In the genomic region with DNA sequence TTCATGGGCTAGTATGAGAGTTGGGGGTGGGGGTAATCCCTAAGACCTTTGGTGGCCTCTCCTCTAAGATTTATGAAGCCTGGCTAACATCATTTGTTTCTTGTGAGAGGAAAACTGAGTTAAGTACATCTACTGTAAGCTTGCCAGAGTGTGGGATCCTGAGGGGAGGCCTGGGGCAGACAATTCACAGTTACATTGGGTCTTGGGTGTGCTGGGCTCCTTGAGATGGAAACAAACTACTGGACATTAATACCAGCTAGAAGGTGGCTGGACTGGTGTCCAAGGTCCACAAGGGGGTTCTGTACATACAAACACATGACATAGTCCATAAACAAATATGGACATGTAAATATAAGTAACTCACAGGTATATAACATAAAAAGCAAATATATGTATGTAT, we compare ENCODE assay signal across 16 mouse cellular contexts. TPM values are rescaled to one million over a fixed set of nuclear protein-coding genes. Genes with fewer than 3 reads are reported as not detected.
A peak's percentile ranks its signal among the peaks of the same experiment; 100 is the strongest.
DNase-seq lines count a peak whose midpoint lies in the region; ATAC-seq and TF ChIP-seq lines count a peak whose summit lies in the region.
"Had no signal": no experiment of that assay in that cellular context is flagged by ENCODE, and none has a peak within 500 bp of the region (broad histone marks: within the 10 kb centered on the region; RNA-seq: fewer than 3 reads in every experiment).

No protein-coding gene starts in this region.

- no peak overlapping the region for H3K4me3 ChIP-seq in heart, adult 2 months
- no peak overlapping the region for H3K4me3 ChIP-seq in hindbrain, postnatal 0 days (ENCODE audit: low read length)
- H3K4me3 ChIP-seq in hindbrain, embryonic 13.5 days = no peak overlapping the region
- H3K4me3 ChIP-seq in lung, embryonic 16.5 days (ENCODE audit: low read length) = no peak overlapping the region
- no peak overlapping the region for H3K4me3 ChIP-seq in lung, adult 2 months (replicated peaks; ENCODE audit: extremely low read depth, low read depth, low read length)
- no peak overlapping the region for H3K4me3 ChIP-seq in stomach, embryonic 15.5 days (replicated peaks)
- H3K4me3 ChIP-seq: limb, embryonic 12.5 days; neural tube, embryonic 15.5 days had no signal

- DNase-seq in heart, adult 2 months = no peak
- DNase-seq in heart, adult 18-20 months = no peak
- DNase-seq in hindbrain, postnatal 0 days (ENCODE audit: low spot score) = no peak
- no peak for DNase-seq in lung, adult 2 months
- no peak for DNase-seq in urinary bladder, postnatal 36 days (ENCODE audit: low spot score in 2 of 2)
- DNase-seq: thymus, postnatal 36 days had no signal

- no peaks in the 10 kb centered on the region for H3K79me2 ChIP-seq in heart, adult 2 months (replicated peaks; ENCODE audit: control insufficient read depth, insufficient read depth, low read length)

- peak overlapping the region; percentile 34 for H3K4me2 ChIP-seq in hindbrain, postnatal 0 days (ENCODE audit: low read depth, low read length)
- no peak overlapping the region for H3K4me2 ChIP-seq in hindbrain, embryonic 13.5 days
- H3K4me2 ChIP-seq in lung, embryonic 16.5 days (ENCODE audit: low read depth, low read length) = no peak overlapping the region
- no peak overlapping the region for H3K4me2 ChIP-seq in stomach, embryonic 15.5 days
- H3K4me2 ChIP-seq: hindbrain, embryonic 14.5 days; limb, embryonic 12.5 days; neural tube, embryonic 15.5 days had no signal

- no peaks in the 10 kb centered on the region for H3K27me3 ChIP-seq in heart, adult 2 months (ENCODE audit: control insufficient read depth, insufficient read depth, low read length)
- H3K27me3 ChIP-seq in hindbrain, postnatal 0 days (ENCODE audit: insufficient read depth, low read length) = no peaks in the 10 kb centered on the region
- H3K27me3 ChIP-seq in hindbrain, embryonic 13.5 days = no peaks in the 10 kb centered on the region
- H3K27me3 ChIP-seq in lung, embryonic 16.5 days (ENCODE audit: control insufficient read depth, insufficient read depth, low read depth, low read length) = no peaks in the 10 kb centered on the region
- H3K27me3 ChIP-seq in stomach, embryonic 15.5 days (replicated peaks) = no peaks in the 10 kb centered on the region
- H3K27me3 ChIP-seq: limb, embryonic 12.5 days; neural tube, embryonic 15.5 days had no signal

- H3K4me1 ChIP-seq in heart, adult 2 months (ENCODE audit: control insufficient read depth, insufficient read depth, low read length) = peaks cover 18% of the 10 kb centered on the region
- H3K4me1 ChIP-seq in hindbrain, postnatal 0 days (ENCODE audit: insufficient read depth, low read length) = peaks cover 21% of the 10 kb centered on the region
- peaks cover 28% of the 10 kb centered on the region for H3K4me1 ChIP-seq in hindbrain, embryonic 13.5 days (replicated peaks)
- H3K4me1 ChIP-seq in lung, embryonic 16.5 days (replicated peaks; ENCODE audit: control insufficient read depth, insufficient read depth, low read length) = peaks cover 33% of the 10 kb centered on the region
- H3K4me1 ChIP-seq in lung, adult 2 months (ENCODE audit: control insufficient read depth, insufficient read depth, low read length) = peaks cover 23% of the 10 kb centered on the region
- peaks cover 30% of the 10 kb centered on the region for H3K4me1 ChIP-seq in stomach, embryonic 15.5 days

- no peak for TF ChIP-seq POLR2A in heart, adult 2 months (IDR thresholded peaks at IDR 0.05; ENCODE audit: insufficient read depth, low read depth, low read length)
- TF ChIP-seq POLR2A in lung, adult 2 months (IDR thresholded peaks at IDR 0.05; ENCODE audit: borderline replicate concordance, extremely low read depth, low read depth, low read length) = no peak

- ATAC-seq in hindbrain, postnatal 0 days = no peak
- ATAC-seq in hindbrain, embryonic 13.5 days (ENCODE audit: low FRiP score) = no peak
- ATAC-seq in lung, embryonic 16.5 days (ENCODE audit: low read depth) = no peak
- no peak for ATAC-seq in stomach, embryonic 15.5 days (ENCODE audit: insufficient read depth, low FRiP score, low read depth)

- TF ChIP-seq EP300 in heart, adult 2 months (IDR thresholded peaks at IDR 0.05; ENCODE audit: insufficient read depth, low read depth, low read length) = no peak

- H3K9ac ChIP-seq in heart, adult 2 months (ENCODE audit: low read depth, low read length) = no peak overlapping the region
- 0 out of 2 replicates have a peak overlapping the region, but pooled peaks have one; percentile 28 for H3K9ac ChIP-seq in hindbrain, postnatal 0 days (replicated peaks; ENCODE audit: low read length)
- no peak overlapping the region for H3K9ac ChIP-seq in hindbrain, embryonic 13.5 days
- no peak overlapping the region for H3K9ac ChIP-seq in lung, embryonic 16.5 days (ENCODE audit: low read length)
- H3K9ac ChIP-seq in stomach, embryonic 15.5 days = no peak overlapping the region
- H3K9ac ChIP-seq: hindbrain, embryonic 14.5 days had no signal

- intact Hi-C loops in heart, adult 2 months (cut with DNase I) = no loop called here

- no peaks in the 10 kb centered on the region for H3K36me3 ChIP-seq in heart, adult 2 months (ENCODE audit: control insufficient read depth, insufficient read depth, low read length)
- H3K36me3 ChIP-seq in hindbrain, postnatal 0 days (ENCODE audit: insufficient read depth, low read length) = no peaks in the 10 kb centered on the region
- H3K36me3 ChIP-seq in hindbrain, embryonic 13.5 days = no peaks in the 10 kb centered on the region
- H3K36me3 ChIP-seq in lung, embryonic 16.5 days (ENCODE audit: control insufficient read depth, insufficient read depth, low read length) = no peaks in the 10 kb centered on the region
- no peaks in the 10 kb centered on the region for H3K36me3 ChIP-seq in stomach, embryonic 15.5 days
- H3K36me3 ChIP-seq: limb, embryonic 12.5 days; neural tube, embryonic 15.5 days had no signal

- no peaks in the 10 kb centered on the region for H3K9me3 ChIP-seq in hindbrain, postnatal 0 days (ENCODE audit: low read length)
- H3K9me3 ChIP-seq in hindbrain, embryonic 13.5 days = no peaks in the 10 kb centered on the region
- H3K9me3 ChIP-seq in lung, embryonic 16.5 days (ENCODE audit: control insufficient read depth, low read length) = no peaks in the 10 kb centered on the region
- no peaks in the 10 kb centered on the region for H3K9me3 ChIP-seq in stomach, embryonic 15.5 days
- H3K9me3 ChIP-seq: limb, embryonic 12.5 days; neural tube, embryonic 15.5 days had no signal

- H3K27ac ChIP-seq in heart, adult 2 months = peak overlapping the region; percentile 32
- peak overlapping the region; percentile 89; the same call in 1 of the 2 replicates for H3K27ac ChIP-seq in hindbrain, postnatal 0 days
- H3K27ac ChIP-seq in hindbrain, embryonic 13.5 days = no peak overlapping the region
- peak overlapping the region; percentile 93 for H3K27ac ChIP-seq in lung, embryonic 16.5 days (ENCODE audit: low read length)
- peak overlapping the region; percentile 45 for H3K27ac ChIP-seq in stomach, embryonic 15.5 days
- H3K27ac ChIP-seq: hindbrain, embryonic 14.5 days; limb, embryonic 12.5 days; neural tube, embryonic 15.5 days had no signal

- TF ChIP-seq CTCF in heart, adult 2 months (IDR thresholded peaks at IDR 0.05) = no peak
- TF ChIP-seq CTCF in hindbrain, postnatal 0 days (IDR thresholded peaks at IDR 0.05; ENCODE audit: low read depth) = no peak
- TF ChIP-seq CTCF in lung, adult 2 months (IDR thresholded peaks at IDR 0.05; ENCODE audit: insufficient read depth, low read length) = no peak

RNA-seq across cellular contexts. Expression of gene Gm49337, which starts 2.0 kb away (rescaled TPM):
- under 1 TPM; 0.16 to 0.37 TPM for total RNA-seq in heart, adult 2 months (2021)
- not detected in 2 replicates for polyA plus RNA-seq in heart, adult 2 months (2012; rRNA removed)
- not detected for total RNA-seq in heart, adult 18-20 months (2021)
- total RNA-seq in hindbrain, postnatal 0 days (2014; rRNA removed) = not detected in 2 replicates
- not detected in 2 replicates for polyA plus RNA-seq in hindbrain, postnatal 0 days (2015; fragmentation: Nextera tagmentation; extraction: Ambion mirVana)
- not detected in 2 replicates for polyA plus RNA-seq in hindbrain, embryonic 13.5 days (2015; fragmentation: Nextera tagmentation; extraction: Ambion mirVana)
- polyA plus RNA-seq in lung, embryonic 16.5 days (2015; fragmentation: Nextera tagmentation; extraction: Ambion mirVana) = not detected in 2 replicates
- not detected in 2 replicates for polyA plus RNA-seq in lung, adult 2 months (2012; rRNA removed)
- not detected in 2 replicates for polyA plus RNA-seq in stomach, embryonic 15.5 days (2015; fragmentation: Nextera tagmentation; extraction: Ambion mirVana)
- total RNA-seq: adrenal gland, postnatal 36 days had no signal
- polyA plus RNA-seq: embryonic facial prominence, embryonic 11.5 days; hindbrain, embryonic 14.5 days; kidney, embryonic 16.5 days; limb, embryonic 12.5 days; neural tube, embryonic 15.5 days had no signal

RNA-seq across cellular contexts. Expression of gene 1700042G07Rik, which starts 2.0 kb away (rescaled TPM):
- not detected for total RNA-seq in heart, adult 2 months (2021)
- 0.45 TPM in 1 of 2 replicates, not detected in the other for polyA plus RNA-seq in heart, adult 2 months (2012; rRNA removed)
- total RNA-seq in heart, adult 18-20 months (2021) = not detected
- not detected in 2 replicates for total RNA-seq in hindbrain, postnatal 0 days (2014; rRNA removed)
- not detected in 2 replicates for polyA plus RNA-seq in hindbrain, postnatal 0 days (2015; fragmentation: Nextera tagmentation; extraction: Ambion mirVana)
- not detected in 2 replicates for polyA plus RNA-seq in hindbrain, embryonic 13.5 days (2015; fragmentation: Nextera tagmentation; extraction: Ambion mirVana)
- not detected in 2 replicates for polyA plus RNA-seq in lung, embryonic 16.5 days (2015; fragmentation: Nextera tagmentation; extraction: Ambion mirVana)
- not detected in 2 replicates for polyA plus RNA-seq in lung, adult 2 months (2012; rRNA removed)
- polyA plus RNA-seq in stomach, embryonic 15.5 days (2015; fragmentation: Nextera tagmentation; extraction: Ambion mirVana) = not detected in 2 replicates
- total RNA-seq: adrenal gland, postnatal 36 days; layer of hippocampus, postnatal 25 days had no signal
- polyA plus RNA-seq: embryonic facial prominence, embryonic 11.5 days; hindbrain, embryonic 14.5 days; kidney, embryonic 16.5 days; limb, embryonic 12.5 days; neural tube, embryonic 15.5 days had no signal

RNA-seq across cellular contexts. Expression of gene Tspan1, which starts 7.7 kb away (rescaled TPM):
- not detected for total RNA-seq in heart, adult 2 months (2021)
- polyA plus RNA-seq in heart, adult 2 months (2012; rRNA removed) = 4.9 TPM in 1 of 2 replicates, not detected in the other
- 1 to 10 TPM in 1 of 2 experiments, not detected in 1; 1.3 TPM for total RNA-seq in heart, adult 18-20 months (2021)
- 0.16 and 0.40 TPM in 2 replicates for total RNA-seq in hindbrain, postnatal 0 days (2014; rRNA removed)
- 0.21 and 0.34 TPM in 2 replicates for polyA plus RNA-seq in hindbrain, postnatal 0 days (2015; fragmentation: Nextera tagmentation; extraction: Ambion mirVana)
- 0.19 and 0.22 TPM in 2 replicates for polyA plus RNA-seq in hindbrain, embryonic 13.5 days (2015; fragmentation: Nextera tagmentation; extraction: Ambion mirVana)
- 22.6 and 25.9 TPM in 2 replicates for polyA plus RNA-seq in lung, embryonic 16.5 days (2015; fragmentation: Nextera tagmentation; extraction: Ambion mirVana)
- polyA plus RNA-seq in lung, adult 2 months (2012; rRNA removed) = 60.8 and 93.7 TPM in 2 replicates
- 47.5 and 50.8 TPM in 2 replicates for polyA plus RNA-seq in stomach, embryonic 15.5 days (2015; fragmentation: Nextera tagmentation; extraction: Ambion mirVana)
- total RNA-seq: adrenal gland, postnatal 36 days; layer of hippocampus, postnatal 25 days had no signal

RNA-seq across cellular contexts. Expression of gene Lurap1, which starts 24.0 kb away (rescaled TPM):
- 1 to 10 TPM; 4.5 to 5.4 TPM for total RNA-seq in heart, adult 2 months (2021)
- 2.0 and 2.9 TPM in 2 replicates for polyA plus RNA-seq in heart, adult 2 months (2012; rRNA removed)
- 1 to 10 TPM; 4.6 to 5.0 TPM for total RNA-seq in heart, adult 18-20 months (2021)
- 6.2 and 7.9 TPM in 2 replicates for total RNA-seq in hindbrain, postnatal 0 days (2014; rRNA removed)
- 4.0 TPM in 2 replicates for polyA plus RNA-seq in hindbrain, postnatal 0 days (2015; fragmentation: Nextera tagmentation; extraction: Ambion mirVana)
- polyA plus RNA-seq in hindbrain, embryonic 13.5 days (2015; fragmentation: Nextera tagmentation; extraction: Ambion mirVana) = 1.7 and 1.9 TPM in 2 replicates
- 3.6 and 3.7 TPM in 2 replicates for polyA plus RNA-seq in lung, embryonic 16.5 days (2015; fragmentation: Nextera tagmentation; extraction: Ambion mirVana)
- 3.7 and 5.7 TPM in 2 replicates for polyA plus RNA-seq in lung, adult 2 months (2012; rRNA removed)
- 2.4 and 3.1 TPM in 2 replicates for polyA plus RNA-seq in stomach, embryonic 15.5 days (2015; fragmentation: Nextera tagmentation; extraction: Ambion mirVana)

RNA-seq across cellular contexts. Expression of gene Pik3r3, which starts 46.3 kb away (rescaled TPM):
- 10 to 100 TPM; 10.1 to 11.6 TPM for total RNA-seq in heart, adult 2 months (2021)
- 9.3 and 15.3 TPM in 2 replicates for polyA plus RNA-seq in heart, adult 2 months (2012; rRNA removed)
- 1 to 10 TPM; 7.8 to 9.3 TPM for total RNA-seq in heart, adult 18-20 months (2021)
- 37.8 and 44.4 TPM in 2 replicates for total RNA-seq in hindbrain, postnatal 0 days (2014; rRNA removed)
- 37.7 and 39.8 TPM in 2 replicates for polyA plus RNA-seq in hindbrain, postnatal 0 days (2015; fragmentation: Nextera tagmentation; extraction: Ambion mirVana)
- 86.2 and 86.4 TPM in 2 replicates for polyA plus RNA-seq in hindbrain, embryonic 13.5 days (2015; fragmentation: Nextera tagmentation; extraction: Ambion mirVana)
- polyA plus RNA-seq in lung, embryonic 16.5 days (2015; fragmentation: Nextera tagmentation; extraction: Ambion mirVana) = 23.6 and 25.3 TPM in 2 replicates
- polyA plus RNA-seq in lung, adult 2 months (2012; rRNA removed) = 23.5 and 23.8 TPM in 2 replicates
- 9.3 and 12.2 TPM in 2 replicates for polyA plus RNA-seq in stomach, embryonic 15.5 days (2015; fragmentation: Nextera tagmentation; extraction: Ambion mirVana)
